In the genomic region with DNA sequence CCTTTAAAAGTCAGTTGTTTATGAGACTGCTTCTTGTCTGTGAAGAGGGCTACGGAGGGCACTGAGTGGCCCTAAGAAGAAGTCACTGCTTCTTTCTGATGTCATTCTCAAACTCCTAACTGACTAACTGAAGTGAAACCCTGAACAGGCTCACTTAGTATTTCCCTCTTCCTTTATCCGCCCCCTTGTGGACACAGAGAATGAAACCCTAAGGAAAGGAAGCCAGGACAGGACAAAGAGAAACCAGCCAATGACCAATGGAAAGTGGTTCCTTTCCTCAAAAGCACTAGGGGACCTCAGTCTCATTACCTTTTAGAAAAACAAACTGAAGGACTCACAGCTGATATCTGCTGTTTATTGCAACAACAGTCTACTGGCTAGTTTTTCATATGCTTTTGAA, we compare ENCODE assay signal across 8 mouse cellular contexts. TPM values are rescaled to one million over a fixed set of nuclear protein-coding genes. Genes with fewer than 3 reads are reported as not detected.
A peak's percentile ranks its signal among the peaks of the same experiment; 100 is the strongest.
DNase-seq lines count a peak whose midpoint lies in the region; ATAC-seq lines count a peak whose summit lies in the region.
"Had no signal": no experiment of that assay in that cellular context is flagged by ENCODE, and none has a peak within 500 bp of the region (broad histone marks: within the 10 kb centered on the region; RNA-seq: fewer than 3 reads in every experiment).

No protein-coding gene starts in this region.

- no peak overlapping the region for H3K9ac ChIP-seq in embryonic facial prominence, embryonic 14.5 days (ENCODE audit: low read depth, low read length)
- H3K9ac ChIP-seq: neural tube, embryonic 12.5 days had no signal

- H3K4me3 ChIP-seq in embryonic facial prominence, embryonic 14.5 days (ENCODE audit: low read depth, low read length), result no peak overlapping the region
- H3K4me3 ChIP-seq: neural tube, embryonic 12.5 days had no signal

- H3K4me2 ChIP-seq in embryonic facial prominence, embryonic 14.5 days (ENCODE audit: low read depth, low read length), result no peak overlapping the region
- H3K4me2 ChIP-seq: neural tube, embryonic 12.5 days had no signal

- no peaks in the 10 kb centered on the region for H3K27me3 ChIP-seq in embryonic facial prominence, embryonic 14.5 days (replicated peaks; ENCODE audit: control insufficient read depth, insufficient read depth, low read length)
- H3K27me3 ChIP-seq: neural tube, embryonic 12.5 days had no signal

- DNase-seq in layer of hippocampus, adult 11-12 months (ENCODE audit: low spot score), result peak; percentile 28
- no peak for DNase-seq in layer of hippocampus, adult 8-10 months (ENCODE audit: low spot score in 2 of 2)
- peak; percentile 72 for DNase-seq in CD4-positive, CD25-positive, alpha-beta regulatory T cell, adult 2 months (ENCODE audit: low read depth, low spot score)
- DNase-seq in MEL-GATA-1-ER (ENCODE audit: extremely low read depth, low read depth), result peak; percentile 16
- peak; percentile 70 for DNase-seq in embryonic facial prominence, embryonic 14.5 days (ENCODE audit: low spot score)
- peak; percentile 26 to 36 for DNase-seq in layer of hippocampus, postnatal 10 days (ENCODE audit: low spot score in 2 of 2)
- DNase-seq in naive thymus-derived CD4-positive, alpha-beta T cell, adult 2 months (ENCODE audit: low read depth), result peak; percentile 62

- peaks cover 20% of the 10 kb centered on the region; the same call in 1 of the 2 replicates for H3K36me3 ChIP-seq in embryonic facial prominence, embryonic 14.5 days (ENCODE audit: control insufficient read depth, insufficient read depth, low read length)

- WGBS in embryonic facial prominence, embryonic 14.5 days, result 43% methylated on average over 2 of the region's 2 CpGs

- no peaks in the 10 kb centered on the region for H3K9me3 ChIP-seq in embryonic facial prominence, embryonic 14.5 days (ENCODE audit: control insufficient read depth, low read length)
- H3K9me3 ChIP-seq: neural tube, embryonic 12.5 days had no signal

- no peak for ATAC-seq in embryonic facial prominence, embryonic 14.5 days (ENCODE audit: low read depth)

- no peak overlapping the region for H3K27ac ChIP-seq in embryonic facial prominence, embryonic 14.5 days (replicated peaks; ENCODE audit: low read depth, low read length)
- H3K27ac ChIP-seq: neural tube, embryonic 12.5 days had no signal

- no peaks in the 10 kb centered on the region for H3K4me1 ChIP-seq in embryonic facial prominence, embryonic 14.5 days (ENCODE audit: control insufficient read depth, insufficient read depth, low read length)
- H3K4me1 ChIP-seq: neural tube, embryonic 12.5 days had no signal

RNA-seq across cellular contexts. Expression of a gene that starts 45.7 kb away (rescaled TPM):
- total RNA-seq in layer of hippocampus, adult 8-10 months (2022), result 10 to 100 TPM; 11.8 to 17.7 (median 14.4) TPM
- 23.0 and 26.5 TPM in 2 replicates for polyA plus RNA-seq in embryonic facial prominence, embryonic 14.5 days (2014; fragmentation: Nextera tagmentation; extraction: Ambion mirVana)
- total RNA-seq in layer of hippocampus, postnatal 10 days (2021), result 10 to 100 TPM; 15.2 to 15.5 TPM

RNA-seq across cellular contexts. Expression of a gene that starts 48.1 kb away (rescaled TPM):
- 10 to 100 TPM; 28.5 to 34.4 (median 32.4) TPM for total RNA-seq in layer of hippocampus, adult 8-10 months (2022)
- 87.2 and 105 TPM in 2 replicates for polyA plus RNA-seq in embryonic facial prominence, embryonic 14.5 days (2014; fragmentation: Nextera tagmentation; extraction: Ambion mirVana)
- 10 to 100 TPM; 27.7 to 35.0 TPM for total RNA-seq in layer of hippocampus, postnatal 10 days (2021)

Comparison
In these comparisons a context has a peak if more than half of its experiments do, and no peak if none do; other contexts are left out.
1. DNase-seq: peak in layer of hippocampus, adult 11-12 months (single experiment), CD4-positive, CD25-positive, alpha-beta regulatory T cell, adult 2 months (single experiment), MEL-GATA-1-ER (single experiment), embryonic facial prominence, embryonic 14.5 days (single experiment), layer of hippocampus, postnatal 10 days (2 of 2) and naive thymus-derived CD4-positive, alpha-beta T cell, adult 2 months (single experiment); none in layer of hippocampus, adult 8-10 months (0 of 2).